Mouse (Mus musculus) frontal cortex, postnatal 14 days (tissue): Measurements from ENCODE around the gene Fubp3.
"Not testable (repeated sequence)": the region's sequence is repeated elsewhere in the genome, so short reads cannot be mapped to it uniquely, and the experiment has no call there.

ENCODE experiments used
- DNase-seq, 2 experiments: peaks; one replicate each; pipeline ENCODE4 v3.0.0; 2022; ENCODE audit warnings: low spot score in 2 of 2

Fubp3 gene

DNA sequence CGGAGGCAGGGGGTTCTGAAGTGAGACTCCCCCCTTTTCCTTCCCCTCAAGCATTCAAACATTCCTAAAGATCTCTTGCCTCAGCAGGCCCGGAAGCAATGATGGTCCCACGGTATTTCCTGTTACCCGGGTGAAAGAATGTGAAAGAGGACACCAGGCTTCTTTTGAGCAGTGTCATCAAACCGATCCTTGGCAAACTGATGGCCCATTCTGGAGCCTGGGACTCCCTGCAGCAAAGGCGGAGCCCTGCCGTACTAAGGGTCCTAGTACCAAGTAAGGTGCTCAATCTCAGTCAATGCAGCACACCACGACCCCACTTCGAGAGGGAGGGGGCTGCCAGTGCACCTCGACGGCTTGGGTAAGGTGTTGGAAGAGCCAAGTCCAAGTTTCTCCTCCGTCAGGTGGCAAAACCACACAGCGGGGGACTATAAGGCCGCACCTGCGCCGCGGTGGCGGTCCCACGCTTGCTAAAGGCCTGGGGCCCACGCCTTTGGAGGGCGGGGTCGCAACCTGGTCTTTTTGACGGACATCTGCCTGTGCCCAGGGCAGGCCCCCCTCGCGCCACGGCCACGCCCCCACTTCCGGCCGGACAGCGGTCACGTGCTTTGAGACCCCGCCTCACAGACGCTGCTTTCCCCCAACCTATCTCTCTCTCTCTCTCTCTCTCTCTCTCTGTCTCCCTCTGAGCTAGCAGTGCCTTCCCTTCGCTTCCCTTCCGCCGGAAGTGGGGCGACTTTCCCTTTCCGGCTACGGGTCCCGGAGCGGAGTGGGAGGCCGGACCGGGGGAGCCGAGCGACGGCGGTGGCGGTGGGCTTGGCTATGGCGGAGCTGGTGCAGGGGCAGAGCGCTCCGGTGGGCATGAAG lies at the start of gene Fubp3:
Gene Fubp3, plus strand, starts transcription at position 601 of the 864 bp plus-strand sequence.
- peak; percentile 79 to 82 for DNase-seq

DNA sequence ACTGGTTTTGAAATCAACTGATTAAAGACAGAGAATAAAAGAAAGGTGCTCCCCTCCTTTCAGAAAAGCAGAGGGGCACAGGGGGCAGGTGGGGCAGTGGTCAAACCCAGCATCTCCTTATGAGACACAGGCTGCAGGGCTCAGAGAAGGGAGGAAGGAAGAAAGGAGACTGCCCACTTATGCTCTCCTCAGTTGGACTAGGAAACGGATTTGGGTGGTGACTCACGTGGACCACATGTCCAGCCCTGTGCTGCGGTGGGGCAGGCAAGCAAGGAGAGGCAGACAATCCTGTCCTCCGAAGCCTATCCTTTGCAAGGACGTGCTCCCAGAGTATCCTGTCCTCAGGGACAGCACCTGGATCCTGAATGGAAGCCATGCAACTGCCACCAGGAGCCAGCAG lies 47.8 kb upstream of the Fubp3 start:
- no peak for DNase-seq

DNA sequence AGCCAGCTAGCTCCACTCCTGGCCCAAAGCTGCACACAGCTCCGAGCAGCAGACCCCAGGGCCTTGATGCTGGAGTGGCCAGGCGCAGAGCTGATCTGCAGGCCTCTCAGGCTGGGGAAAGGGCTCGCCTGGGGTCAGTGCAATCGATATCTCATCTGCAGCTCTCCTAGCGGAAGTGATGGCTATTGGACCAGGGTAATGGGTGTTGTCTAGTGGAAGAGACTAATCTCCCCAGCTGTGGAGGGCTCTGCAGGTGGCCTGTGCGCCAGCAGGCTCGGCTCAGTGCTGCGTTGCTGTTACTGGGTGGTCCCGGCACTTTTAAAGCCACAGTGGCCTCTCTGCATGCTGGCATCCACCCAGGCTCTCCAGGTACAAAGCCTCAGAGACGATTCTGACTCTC lies 46.7 kb upstream of the Fubp3 start:
- DNase-seq, result no peak

- DNase-seq, result no peak
Measured at GRCm38 (mm10) chr2:31530201-31530600, 42.2 kb upstream of the Fubp3 start.

DNA sequence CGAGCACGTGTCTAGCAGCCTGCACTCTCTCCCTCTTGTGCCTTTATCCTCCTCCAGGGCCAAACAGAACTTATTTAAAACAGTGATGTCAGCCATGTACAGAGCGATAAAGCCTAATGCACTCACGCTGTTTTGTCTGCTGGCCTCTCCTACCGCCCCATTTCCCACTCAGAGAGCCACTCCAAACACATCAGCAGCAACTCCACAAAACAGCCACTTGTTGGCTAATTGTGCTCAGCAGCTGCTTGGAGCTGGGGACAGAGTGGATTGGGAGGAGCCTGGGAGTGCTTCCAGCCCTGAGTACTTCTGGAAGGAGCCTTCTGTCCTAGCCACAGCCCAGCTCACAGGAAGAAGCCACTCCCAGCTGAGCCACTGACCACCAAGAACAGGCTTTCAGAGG lies 35.4 kb upstream of the Fubp3 start:
- no peak for DNase-seq

- DNase-seq, result no peak
Measured at GRCm38 (mm10) chr2:31538745-31539144, 33.7 kb upstream of the Fubp3 start.

- DNase-seq, result no peak
Measured at GRCm38 (mm10) chr2:31541581-31541980, 30.9 kb upstream of the Fubp3 start.

- DNase-seq, result no peak
Measured at GRCm38 (mm10) chr2:31547726-31548125, 24.7 kb upstream of the Fubp3 start.

DNA sequence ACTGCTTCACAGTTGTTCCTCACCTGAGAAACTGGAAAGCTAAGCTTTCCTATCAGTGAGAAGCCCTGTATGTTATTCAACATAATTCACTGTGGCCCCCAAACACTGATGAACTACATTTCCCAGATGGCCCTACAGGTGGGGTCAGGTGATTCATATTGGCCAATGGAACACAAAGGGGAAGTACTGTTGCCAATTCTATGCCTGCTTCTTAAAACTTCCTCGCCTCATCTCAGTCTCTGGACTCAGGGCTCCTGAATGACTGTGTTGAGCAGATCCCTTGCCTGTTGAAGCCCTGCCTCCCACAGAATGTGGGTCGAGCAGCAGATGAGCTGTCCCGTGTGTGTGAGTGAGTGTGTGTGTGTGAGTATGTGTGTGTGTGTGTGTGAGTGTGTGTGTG lies 21.9 kb upstream of the Fubp3 start:
- DNase-seq, result no peak

DNA sequence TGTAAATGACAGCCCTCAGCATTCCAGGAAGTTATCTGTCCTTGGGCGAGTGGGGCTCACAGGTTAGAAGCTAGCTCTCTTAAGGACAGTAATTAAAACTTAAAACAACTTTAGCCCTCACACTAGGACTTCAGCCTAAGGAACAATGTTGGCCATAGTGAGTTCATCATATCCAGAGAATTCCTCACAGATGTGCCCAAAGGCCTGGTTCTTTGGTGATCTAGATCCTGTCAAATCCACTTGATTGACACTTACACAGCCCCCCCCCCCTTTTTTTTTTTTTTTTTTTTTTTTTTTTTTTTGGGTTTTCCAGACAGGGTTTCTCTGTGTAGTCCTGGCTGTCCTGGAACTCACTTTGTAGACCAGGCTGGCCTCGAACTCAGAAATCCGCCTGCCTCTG lies 21.1 kb upstream of the Fubp3 start:
- not testable (repeated sequence) for DNase-seq

- no peak for DNase-seq
Measured at GRCm38 (mm10) chr2:31551971-31552370, 20.5 kb upstream of the Fubp3 start.

DNA sequence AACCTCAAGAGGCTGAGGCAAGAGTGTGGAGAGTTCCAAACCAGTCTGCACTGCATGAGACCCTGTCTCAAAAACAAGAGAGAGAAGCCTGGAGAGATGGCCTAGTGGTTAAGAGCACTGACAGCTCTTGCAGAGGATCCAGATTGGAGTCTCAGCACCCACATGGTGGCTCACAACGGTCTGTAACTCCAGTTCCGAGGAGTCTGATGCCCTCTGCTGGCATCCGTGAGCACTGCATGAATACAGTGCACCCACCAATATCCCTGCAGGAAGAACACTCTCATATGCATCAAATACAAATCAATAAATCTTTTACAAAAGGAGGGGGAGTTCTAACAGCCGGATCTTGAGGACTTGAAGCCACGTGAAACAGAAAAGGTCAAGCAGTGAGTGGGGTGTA lies 17.8 kb upstream of the Fubp3 start:
- DNase-seq, result no peak

DNA sequence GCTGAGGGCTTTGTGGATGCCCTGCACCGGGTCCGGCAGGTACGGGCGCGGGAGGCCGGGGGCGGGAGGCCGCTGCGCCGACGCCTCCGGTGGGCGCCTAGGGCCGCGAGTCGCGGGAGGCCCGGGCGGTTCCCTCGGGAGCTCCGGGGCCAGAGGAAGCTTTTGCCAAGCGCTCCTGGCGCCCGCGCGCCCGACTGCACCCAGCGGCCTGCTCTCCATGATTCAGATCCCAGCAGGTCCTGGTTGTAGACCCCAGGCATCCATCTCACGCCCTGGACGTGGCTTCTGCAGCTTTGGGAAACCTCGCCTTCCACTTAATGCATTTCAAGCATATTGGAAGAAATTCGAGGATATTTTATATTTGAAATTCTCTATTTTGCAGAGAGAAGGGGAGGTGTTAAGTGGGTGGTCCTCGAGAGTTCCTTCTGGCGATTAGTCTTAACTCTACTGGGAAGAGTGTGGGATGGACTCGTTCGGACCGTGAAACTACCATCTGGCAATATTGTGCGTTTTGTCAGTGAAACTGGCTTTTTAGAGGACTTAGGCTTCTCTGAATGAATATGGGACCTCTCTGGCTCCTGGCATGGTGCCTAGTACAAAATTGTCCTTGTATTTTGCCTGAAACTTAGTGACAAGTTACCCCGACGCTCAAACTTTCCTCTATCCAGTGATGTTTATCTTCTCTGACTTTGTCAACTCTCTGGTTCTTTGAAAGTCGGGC lies 624 bp downstream of the Fubp3 start:
- peak in 1 of 2 experiments; percentile 19 for DNase-seq

- no peak for DNase-seq
Measured at GRCm38 (mm10) chr2:31581617-31582016, 9.2 kb downstream of the Fubp3 start.

DNA sequence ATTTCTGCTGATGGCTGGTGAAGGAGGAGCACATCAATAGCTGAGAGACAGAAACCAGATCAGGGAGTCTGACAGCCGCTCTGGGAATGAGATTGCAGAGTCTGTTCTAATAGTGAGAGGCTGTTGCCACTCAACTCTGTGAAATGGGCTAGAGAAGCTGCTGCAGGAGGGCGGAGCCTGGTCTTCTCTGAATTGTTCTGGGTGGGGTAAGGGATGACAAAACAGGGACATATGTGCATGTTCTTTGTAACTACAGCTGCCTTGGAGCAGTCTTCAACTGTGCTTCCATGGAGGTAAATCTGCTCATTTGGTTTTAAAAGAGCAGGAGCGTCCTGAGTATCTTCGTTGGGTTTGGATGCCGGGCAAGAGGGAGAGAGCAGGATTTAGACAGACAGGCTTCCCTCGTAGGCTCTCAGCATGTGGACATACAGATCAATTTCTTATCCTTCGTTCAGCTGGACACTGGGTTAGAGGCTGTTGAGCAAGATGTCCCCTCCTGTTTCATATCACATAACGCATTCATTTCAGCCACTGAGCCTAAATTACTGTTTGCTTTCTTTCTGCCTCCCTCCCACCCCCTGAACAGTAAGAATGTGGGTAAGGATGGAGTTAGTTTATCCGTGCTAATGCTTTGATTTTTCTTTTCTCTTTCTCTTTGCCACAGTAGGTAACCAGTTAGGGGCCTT lies 19.5 kb downstream of the Fubp3 start:
- DNase-seq, result no peak

DNA sequence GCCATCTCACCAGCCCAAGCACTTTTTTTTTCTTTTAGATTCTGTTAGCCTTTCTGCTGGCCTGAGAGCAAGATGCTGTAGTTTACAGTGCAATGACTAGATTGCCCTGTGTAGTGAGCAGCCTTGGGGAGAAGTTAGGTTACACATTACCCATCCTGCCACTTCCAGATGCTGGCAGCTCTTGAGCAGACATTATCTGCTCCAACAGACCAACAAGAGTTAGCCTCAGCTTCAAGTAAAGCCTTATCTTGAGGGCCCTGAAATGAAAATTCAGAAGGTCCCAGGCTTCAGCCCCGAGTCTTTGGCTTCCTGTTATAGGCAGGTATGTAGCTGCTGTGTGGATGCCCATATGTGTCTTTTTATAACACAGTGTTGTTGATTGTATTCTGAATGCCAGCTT lies 35.1 kb downstream of the Fubp3 start:
- no peak for DNase-seq

- DNase-seq, result no peak
Measured at GRCm38 (mm10) chr2:31609859-31610261, 37.4 kb downstream of the Fubp3 start.

- no peak for DNase-seq
Measured at GRCm38 (mm10) chr2:31610922-31611321, 38.5 kb downstream of the Fubp3 start.

GRCm38 (mm10) chr2:31611400-31611799 lies 38.9 kb downstream of the Fubp3 start:
- no peak for DNase-seq

DNA sequence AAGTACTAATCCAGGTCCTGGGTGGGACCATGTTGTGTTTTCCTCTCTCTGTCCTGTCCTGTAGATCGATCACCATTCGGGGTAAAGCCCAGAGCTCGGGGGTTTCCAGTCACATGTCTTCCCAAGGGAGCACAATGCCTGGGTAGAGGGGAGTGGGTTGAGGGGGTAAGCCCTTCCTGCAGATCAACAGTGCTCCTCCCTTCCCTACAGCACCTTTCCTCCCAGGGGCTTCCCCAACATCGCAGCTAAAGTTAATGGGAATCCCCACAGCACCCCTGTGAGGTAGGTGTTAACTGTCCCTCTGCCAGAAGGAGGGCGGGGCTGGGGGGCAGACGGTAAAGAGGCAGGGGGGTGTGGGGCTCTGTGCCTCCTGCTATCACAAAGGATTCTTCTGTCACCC lies 40.2 kb downstream of the Fubp3 start:
- DNase-seq, result no peak

DNA sequence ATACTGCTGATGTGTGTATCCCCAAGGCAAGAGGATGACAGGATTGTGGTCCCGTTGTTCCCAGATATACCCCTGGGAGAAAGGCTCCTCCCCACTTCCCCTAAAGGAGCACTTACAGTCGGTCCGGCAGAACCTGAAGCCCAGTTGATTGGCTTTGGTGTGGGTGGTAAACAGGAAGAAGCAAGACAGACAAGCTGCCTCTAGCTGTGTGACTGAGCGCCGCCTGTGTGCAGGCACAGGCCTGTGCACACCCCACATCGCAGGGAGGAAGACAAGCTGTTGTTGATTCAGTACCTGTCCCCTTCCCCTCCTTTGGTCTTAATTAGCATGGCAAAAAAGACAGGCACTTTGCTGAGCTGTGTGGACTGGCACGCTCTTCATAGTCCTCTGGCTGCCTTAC lies 41.3 kb downstream of the Fubp3 start:
- no peak for DNase-seq

DNA sequence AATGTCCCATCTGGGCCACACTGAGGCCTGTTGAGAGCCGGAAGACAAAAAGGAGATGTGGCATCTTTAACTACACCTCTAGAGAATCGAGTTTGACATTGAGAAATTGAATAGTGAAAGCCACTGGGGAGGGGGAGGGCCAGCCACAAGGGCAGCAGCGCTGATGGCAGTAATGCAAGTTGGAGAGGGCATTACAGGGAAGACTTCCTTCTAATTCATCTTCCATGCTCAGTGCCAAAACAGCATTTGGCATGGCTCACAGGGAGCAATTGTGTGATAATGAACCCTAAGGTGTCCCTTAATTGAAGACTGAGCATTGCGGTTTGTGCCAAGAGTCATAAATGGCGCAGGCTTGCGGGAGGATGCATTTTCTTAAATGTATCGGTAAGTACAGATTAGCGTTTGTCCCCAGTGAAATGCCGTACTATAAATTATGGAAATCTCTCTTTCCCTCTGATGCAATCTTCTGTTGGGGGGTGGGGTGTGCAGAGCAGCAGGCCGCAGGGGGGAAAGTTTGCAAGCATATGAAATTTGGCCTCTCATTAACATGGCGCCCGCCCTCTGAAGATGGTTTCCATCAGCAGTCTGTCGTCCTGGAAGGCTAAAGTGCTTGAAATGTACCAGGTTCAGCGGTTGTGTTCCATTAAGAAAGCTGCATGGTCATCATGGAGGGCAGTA lies 46.2 kb downstream of the Fubp3 start:
- no peak for DNase-seq
